Mouse (Mus musculus): Measurements from ENCODE around the gene Glul.

GRCm38 (mm10) chr1:153953797-153954196, 54.1 kb downstream of the Glul start:
- TF ChIP-seq CTCF (conservative IDR thresholded peaks at IDR 0.05 in 1 of 2, IDR thresholded peaks at IDR 0.05 in 1 of 2; ENCODE audit: low read depth in 2 of 2, low read length in 2 of 2) (no peak), ZMIZ1 (IDR thresholded peaks at IDR 0.05; ENCODE audit: low read depth, low read length) (no peak), MYC (IDR thresholded peaks at IDR 0.05; ENCODE audit: low read depth, low read length) (no peak), POLR2A (IDR thresholded peaks at IDR 0.05; ENCODE audit: low read depth, low read length) (no peak), MXI1 (IDR thresholded peaks at IDR 0.05; ENCODE audit: low read depth, low read length) (no peak), EP300 (IDR thresholded peaks at IDR 0.05; ENCODE audit: low read length) (no peak), ZKSCAN1 (IDR thresholded peaks at IDR 0.05; ENCODE audit: borderline replicate concordance, low read depth, low read length) (no peak), MAZ (IDR thresholded peaks at IDR 0.05; ENCODE audit: low read depth, low read length) (no peak), RCOR1 (conservative IDR thresholded peaks at IDR 0.05; ENCODE audit: low read depth, low read length) (no peak), MEF2A (IDR thresholded peaks at IDR 0.05; ENCODE audit: borderline replicate concordance, low read depth, low read length) (no peak)
